Mouse (Mus musculus): Measurements from ENCODE around the gene Slc38a5. TPM values are rescaled to one million over a fixed set of nuclear protein-coding genes. Genes with fewer than 3 reads are reported as not detected.
A peak's percentile ranks its signal among the peaks of the same experiment; 100 is the strongest.
"Not testable (repeated sequence)": the region's sequence is repeated elsewhere in the genome, so short reads cannot be mapped to it uniquely, and the experiment has no call there.

The Slc38a5 gene
- polyA plus RNA-seq, 1 experiment from 2014 or later = 39.5 TPM

- 15% methylated on average over 45 of the region's 45 CpGs for WGBS
- peak within 1 kb of the TSS; percentile 60 for H3K9ac ChIP-seq
- peak within 1 kb of the TSS; percentile 89 for H3K27ac ChIP-seq (replicated peaks)
- H3K4me1 ChIP-seq (replicated peaks) = peaks cover 8% of the 10 kb centered on the region; the same call in 1 of the 2 replicates
- ATAC-seq (ENCODE audit: low FRiP score, low read depth) = peak; percentile 95
- no peaks in the 10 kb centered on the region for H3K27me3 ChIP-seq
- H3K4me2 ChIP-seq = peak within 1 kb of the TSS; percentile 58
- no peaks in the 10 kb centered on the region; the same call in 1 of the 2 replicates for H3K36me3 ChIP-seq
- peak within 1 kb of the TSS; percentile 58 for H3K4me3 ChIP-seq
- no peaks in the 10 kb centered on the region for H3K9me3 ChIP-seq
Measured at GRCm38 (mm10) chrX:8252334-8253285, 18.3 kb upstream of the Slc38a5 start, which contains the start of gene Ftsj1. Ftsj1 (minus strand) TSS chrX:8252406.

GRCm38 (mm10) chrX:8253711-8254110, 17.2 kb upstream of the Slc38a5 start:
- no peaks in the 10 kb centered on the region for H3K9me3 ChIP-seq
- WGBS = 85% methylated on average over 2 of the region's 2 CpGs
- peaks cover 8% of the 10 kb centered on the region; the same call in 1 of the 2 replicates for H3K4me1 ChIP-seq (replicated peaks)
- H3K4me3 ChIP-seq = no peak overlapping the region
- H3K36me3 ChIP-seq = no peaks in the 10 kb centered on the region; the same call in 1 of the 2 replicates
- H3K27ac ChIP-seq (replicated peaks) = no peak overlapping the region
- no peak overlapping the region for H3K4me2 ChIP-seq
- no peak overlapping the region for H3K9ac ChIP-seq
- no peak for ATAC-seq (ENCODE audit: low FRiP score, low read depth)
- no peaks in the 10 kb centered on the region for H3K27me3 ChIP-seq

GRCm38 (mm10) chrX:8255807-8256206, 15.1 kb upstream of the Slc38a5 start:
- Histone ChIP-seq H3K4me3 (no peak overlapping the region), H3K9me3 (no peaks in the 10 kb centered on the region), H3K4me2 (no peak overlapping the region), H3K27ac (replicated peaks) (no peak overlapping the region), H3K4me1 (replicated peaks) (peaks cover 8% of the 10 kb centered on the region; the same call in 1 of the 2 replicates), H3K9ac (no peak overlapping the region), H3K27me3 (no peaks in the 10 kb centered on the region), H3K36me3 (no peaks in the 10 kb centered on the region)
- WGBS = 28% methylated on average over 4 of the region's 6 CpGs
- ATAC-seq (ENCODE audit: low FRiP score, low read depth) = no peak

- Histone ChIP-seq H3K9ac (no peak overlapping the region), H3K4me3 (no peak overlapping the region), H3K9me3 (no peaks in the 10 kb centered on the region), H3K27me3 (no peaks in the 10 kb centered on the region), H3K4me1 (replicated peaks) (no peaks in the 10 kb centered on the region), H3K36me3 (no peaks in the 10 kb centered on the region), H3K27ac (replicated peaks) (no peak overlapping the region), H3K4me2 (no peak overlapping the region)
- WGBS = 87% methylated on average over 12 of the region's 12 CpGs
- no peak for ATAC-seq (ENCODE audit: low FRiP score, low read depth)
Measured at GRCm38 (mm10) chrX:8259478-8259877, 11.5 kb upstream of the Slc38a5 start.

GRCm38 (mm10) chrX:8263156-8263804, 7.7 kb upstream of the Slc38a5 start:
- no peak overlapping the region for H3K9ac ChIP-seq
- WGBS = 84% methylated on average over 5 of the region's 5 CpGs
- no peak overlapping the region for H3K4me2 ChIP-seq
- H3K27ac ChIP-seq (replicated peaks) = no peak overlapping the region
- no peaks in the 10 kb centered on the region for H3K27me3 ChIP-seq
- H3K9me3 ChIP-seq = no peaks in the 10 kb centered on the region
- H3K4me3 ChIP-seq = no peak overlapping the region
- no peak for ATAC-seq (ENCODE audit: low FRiP score, low read depth)
- H3K4me1 ChIP-seq (replicated peaks) = no peaks in the 10 kb centered on the region
- H3K36me3 ChIP-seq = no peaks in the 10 kb centered on the region

- no peaks in the 10 kb centered on the region for H3K4me1 ChIP-seq (replicated peaks)
- H3K4me3 ChIP-seq = no peak overlapping the region
- 86% methylated on average over 3 of the region's 3 CpGs for WGBS
- H3K27ac ChIP-seq (replicated peaks) = no peak overlapping the region
- H3K9ac ChIP-seq = no peak overlapping the region
- H3K4me2 ChIP-seq = no peak overlapping the region
- no peaks in the 10 kb centered on the region for H3K36me3 ChIP-seq
- no peak for ATAC-seq (ENCODE audit: low FRiP score, low read depth)
- no peaks in the 10 kb centered on the region for H3K9me3 ChIP-seq
- H3K27me3 ChIP-seq = no peaks in the 10 kb centered on the region
Measured at GRCm38 (mm10) chrX:8264222-8264621, 6.7 kb upstream of the Slc38a5 start.

GRCm38 (mm10) chrX:8272000-8272399, 1.1 kb downstream of the Slc38a5 start:
- no peak for ATAC-seq (ENCODE audit: low FRiP score, low read depth)
- no peaks in the 10 kb centered on the region for H3K4me1 ChIP-seq (replicated peaks)
- no peaks in the 10 kb centered on the region for H3K36me3 ChIP-seq
- H3K9me3 ChIP-seq = no peaks in the 10 kb centered on the region
- 0 out of 2 replicates have a peak overlapping the region, but pooled peaks have one; percentile 33 for H3K4me2 ChIP-seq
- no peak overlapping the region for H3K9ac ChIP-seq
- WGBS = 26% methylated on average over 9 of the region's 10 CpGs
- no peaks in the 10 kb centered on the region for H3K27me3 ChIP-seq
- H3K27ac ChIP-seq (replicated peaks) = no peak overlapping the region
- no peak overlapping the region; the same call in 1 of the 2 replicates for H3K4me3 ChIP-seq

- WGBS = 89% methylated on average over 5 of the region's 5 CpGs
- H3K4me3 ChIP-seq = no peak overlapping the region
- no peaks in the 10 kb centered on the region for H3K9me3 ChIP-seq
- H3K36me3 ChIP-seq = no peaks in the 10 kb centered on the region
- no peaks in the 10 kb centered on the region for H3K27me3 ChIP-seq
- no peak overlapping the region for H3K9ac ChIP-seq
- H3K4me2 ChIP-seq = no peak overlapping the region
- no peaks in the 10 kb centered on the region for H3K4me1 ChIP-seq (replicated peaks)
- no peak for ATAC-seq (ENCODE audit: low FRiP score, low read depth)
- H3K27ac ChIP-seq (replicated peaks) = no peak overlapping the region
Measured at GRCm38 (mm10) chrX:8274056-8274455, 3.1 kb downstream of the Slc38a5 start.

- Histone ChIP-seq H3K4me1 (replicated peaks) (no peaks in the 10 kb centered on the region), H3K4me2 (no peak overlapping the region), H3K9me3 (no peaks in the 10 kb centered on the region), H3K9ac (no peak overlapping the region), H3K36me3 (no peaks in the 10 kb centered on the region), H3K4me3 (no peak overlapping the region), H3K27me3 (no peaks in the 10 kb centered on the region), H3K27ac (replicated peaks) (no peak overlapping the region)
- WGBS = 77% methylated on average over 5 of the region's 5 CpGs
- no peak for ATAC-seq (ENCODE audit: low FRiP score, low read depth)
Measured at GRCm38 (mm10) chrX:8288621-8289020, 17.7 kb downstream of the Slc38a5 start.

- no peak overlapping the region for H3K4me2 ChIP-seq
- no peaks in the 10 kb centered on the region for H3K9me3 ChIP-seq
- H3K4me3 ChIP-seq = no peak overlapping the region
- no peak for ATAC-seq (ENCODE audit: low FRiP score, low read depth)
- H3K27ac ChIP-seq (replicated peaks) = no peak overlapping the region
- WGBS = 97% methylated on average over 1 of the region's 1 CpGs
- H3K36me3 ChIP-seq = no peaks in the 10 kb centered on the region
- no peak overlapping the region for H3K9ac ChIP-seq
- no peaks in the 10 kb centered on the region for H3K27me3 ChIP-seq
- no peaks in the 10 kb centered on the region for H3K4me1 ChIP-seq (replicated peaks)
Measured at GRCm38 (mm10) chrX:8309302-8309701, 38.4 kb downstream of the Slc38a5 start.

- H3K4me2 ChIP-seq; H3K9me3 ChIP-seq; ATAC-seq (ENCODE audit: low FRiP score, low read depth); H3K27ac ChIP-seq (replicated peaks); H3K27me3 ChIP-seq; H3K36me3 ChIP-seq; H3K4me3 ChIP-seq; H3K4me1 ChIP-seq (replicated peaks); H3K9ac ChIP-seq: not testable (repeated sequence)
- WGBS = 9% methylated on average over 7 of the region's 7 CpGs
Measured at GRCm38 (mm10) chrX:8314905-8315304, 44.0 kb downstream of the Slc38a5 start.

- no peak within 1 kb of the TSS for H3K9ac ChIP-seq
- H3K27me3 ChIP-seq = no peaks in the 10 kb centered on the region
- H3K27ac ChIP-seq (replicated peaks) = no peak within 1 kb of the TSS
- no peak within 1 kb of the TSS for H3K4me2 ChIP-seq
- H3K9me3 ChIP-seq = 0 out of 2 replicates have a peak, but pooled peaks cover 3% of the 10 kb centered on the region
- no peak for ATAC-seq (ENCODE audit: low FRiP score, low read depth)
- H3K4me3 ChIP-seq = no peak within 1 kb of the TSS
- 63% methylated on average over 2 of the region's 2 CpGs for WGBS
- H3K36me3 ChIP-seq = no peaks in the 10 kb centered on the region
- no peaks in the 10 kb centered on the region for H3K4me1 ChIP-seq (replicated peaks)
Measured at GRCm38 (mm10) chrX:8327124-8327523, 56.2 kb downstream of the Slc38a5 start, which contains the start of gene Ssxb10. Ssxb10 (plus strand) TSS chrX:8327424.
